Mouse (Mus musculus) MEL (cell line): ENCODE measurements at regions not wholly inside any gene's neighbourhood (a gene's known extent, or its start where the extent isn't known, plus 50 kb on each side); places are given as distances from the start of the nearest gene placed in this dataset.
A peak's percentile ranks its signal among the peaks of the same experiment; 100 is the strongest.

Source experiments
- DNase-seq: peaks from one replicate; pipeline ENCODE4 v3.0.0; 2011; ENCODE audit warnings: low read depth, low spot score
- H3K27ac ChIP-seq: 2 replicates; pipeline ENCODE4 v1.5.1; 2012; ENCODE audit warnings: low read depth, mild to moderate bottlenecking, control low read depth, low read length, moderate library complexity; ENCODE audit not compliant: control insufficient read depth
- H3K27me3 ChIP-seq, 2 experiments: fragments of 150-350 bp in 1 of 2; sonication (generic) in 1 of 2; 2 replicates each; pipeline ENCODE4 v1.6.1; 2012; ENCODE audit warnings: low read length in 2 of 2, mild to moderate bottlenecking in 2 of 2, improper control_type of control experiment in 1 of 2, moderate library complexity in 1 of 2; ENCODE audit not compliant: insufficient read depth in 2 of 2, control insufficient read depth in 1 of 2
- H3K36me3 ChIP-seq, 2 experiments: 2 replicates each; pipeline ENCODE4 v1.6.1; 2012 to 2014; ENCODE audit warnings: low read length in 2 of 2, improper control_type of control experiment in 1 of 2, inconsistent platforms in 1 of 2, mild to moderate bottlenecking in 1 of 2; ENCODE audit not compliant: insufficient read depth in 2 of 2, control insufficient read depth in 1 of 2
- H3K4me1 ChIP-seq, 2 experiments: fragments of 150-350 bp in 1 of 2; sonication (generic) in 1 of 2; 2 replicates each; pipeline ENCODE4 v1.6.1; 2012; ENCODE audit warnings: low read length in 2 of 2, improper control_type of control experiment in 1 of 2, mild to moderate bottlenecking in 1 of 2; ENCODE audit not compliant: insufficient read depth in 2 of 2, control insufficient read depth in 1 of 2
- H3K4me3 ChIP-seq, 2 experiments: fragments of 150-350 bp in 1 of 2; sonication (generic) in 1 of 2; 2 replicates each; pipeline ENCODE4 v1.5.1; 2012; ENCODE audit warnings: low read depth in 2 of 2, low read length in 2 of 2, mild to moderate bottlenecking in 2 of 2, moderate library complexity in 2 of 2, control low read depth in 1 of 2, improper control_type of control experiment in 1 of 2; ENCODE audit not compliant: control insufficient read depth in 1 of 2, insufficient read depth in 1 of 2
- H3K79me2 ChIP-seq: 2 replicates; pipeline ENCODE4 v1.6.1; 2012; ENCODE audit warnings: mild to moderate bottlenecking, low read length, moderate library complexity; ENCODE audit not compliant: control insufficient read depth, poor library complexity, insufficient read depth
- H3K9ac ChIP-seq: 2 replicates; pipeline ENCODE4 v1.6.1; 2012; ENCODE audit warnings: low read depth, mild to moderate bottlenecking, control low read depth, low read length, moderate library complexity; ENCODE audit not compliant: control insufficient read depth, poor library complexity, severe bottlenecking
- H3K9me3 ChIP-seq: fragments of 150-350 bp; sonication (generic); replicated peaks from 2 replicates; pipeline ENCODE4 v1.6.1; 2012; ENCODE audit warnings: mild to moderate bottlenecking, low read length, improper control_type of control experiment, moderate library complexity; ENCODE audit not compliant: insufficient read depth
- BHLHE40 ChIP-seq: IDR thresholded peaks from 2 replicates; pipeline ENCODE4 v1.6.1; 2012; ENCODE audit warnings: low read depth, mild to moderate bottlenecking, inconsistent platforms, low read length, improper control_type of control experiment, borderline replicate concordance
- CHD1 ChIP-seq: IDR thresholded peaks from 2 replicates; pipeline ENCODE4 v1.6.1; 2012; ENCODE audit warnings: low read depth, mild to moderate bottlenecking, inconsistent platforms, low read length, improper control_type of control experiment
- ELF1 ChIP-seq: IDR thresholded peaks from 2 replicates; pipeline ENCODE4 v1.6.1; 2014; ENCODE audit warnings: low read depth, mild to moderate bottlenecking, inconsistent platforms, low read length, improper control_type of control experiment, moderate library complexity
- EP300 ChIP-seq, 2 experiments: IDR thresholded peaks; 2 replicates each; pipeline ENCODE4 v1.6.1; 2011; ENCODE audit warnings: improper control_type of control experiment in 2 of 2, low read length in 2 of 2, low read depth in 1 of 2, mild to moderate bottlenecking in 1 of 2
- GATA1 ChIP-seq: IDR thresholded peaks from 2 replicates; pipeline ENCODE4 v1.6.1; 2011; ENCODE audit warnings: low read depth, low read length, improper control_type of control experiment
- JUND ChIP-seq: IDR thresholded peaks from 2 replicates; pipeline ENCODE4 v1.6.1; 2011; ENCODE audit warnings: low read depth, mild to moderate bottlenecking, improper control_type of control experiment, low read length
- KAT2A ChIP-seq: conservative IDR thresholded peaks from 2 replicates; pipeline ENCODE4 v1.6.1; 2012; ENCODE audit warnings: low read depth, low read length, improper control_type of control experiment, inconsistent platforms
- MAFK ChIP-seq: IDR thresholded peaks from 2 replicates; pipeline ENCODE4 v1.6.1; 2011; ENCODE audit warnings: low read depth, mild to moderate bottlenecking, low read length, improper control_type of control experiment, borderline replicate concordance
- MAZ ChIP-seq: IDR thresholded peaks from 2 replicates; pipeline ENCODE4 v1.6.1; 2012; ENCODE audit warnings: low read depth, mild to moderate bottlenecking, inconsistent platforms, low read length, improper control_type of control experiment
- MYB ChIP-seq: IDR thresholded peaks from 2 replicates; pipeline ENCODE4 v1.6.1; 2011; ENCODE audit warnings: mild to moderate bottlenecking, low read depth, low read length, improper control_type of control experiment
- MYC ChIP-seq: IDR thresholded peaks from 2 replicates; pipeline ENCODE4 v1.6.1; 2011; ENCODE audit warnings: low read depth, mild to moderate bottlenecking, low read length, improper control_type of control experiment, moderate library complexity
- NELFE ChIP-seq: IDR thresholded peaks from 2 replicates; pipeline ENCODE4 v1.6.1; 2011; ENCODE audit warnings: low read depth, low read length, improper control_type of control experiment
- NRF1 ChIP-seq: IDR thresholded peaks from 2 replicates; pipeline ENCODE4 v1.6.1; 2014; ENCODE audit warnings: low read depth, mild to moderate bottlenecking, inconsistent platforms, low read length, improper control_type of control experiment, moderate library complexity; ENCODE audit not compliant: poor library complexity, insufficient read depth, severe bottlenecking
- POLR2AphosphoS2 ChIP-seq: IDR thresholded peaks from 2 replicates; pipeline ENCODE4 v1.6.1; 2011; ENCODE audit warnings: low read length, improper control_type of control experiment
- RCOR1 ChIP-seq: IDR thresholded peaks from 2 replicates; pipeline ENCODE4 v1.6.1; 2012; ENCODE audit warnings: low read depth, mild to moderate bottlenecking, inconsistent platforms, low read length, improper control_type of control experiment
- TAL1 ChIP-seq: IDR thresholded peaks from 2 replicates; pipeline ENCODE4 v1.6.1; 2012; ENCODE audit warnings: mild to moderate bottlenecking, inconsistent platforms, low read length, moderate library complexity, mixed read lengths
- TCF12 ChIP-seq: IDR thresholded peaks from 2 replicates; pipeline ENCODE4 v1.6.1; 2014; ENCODE audit warnings: low read depth, mild to moderate bottlenecking, inconsistent platforms, low read length, improper control_type of control experiment, moderate library complexity
- USF1 ChIP-seq: IDR thresholded peaks from 2 replicates; pipeline ENCODE4 v1.6.1; 2014; ENCODE audit warnings: low read depth, mild to moderate bottlenecking, inconsistent platforms, low read length, improper control_type of control experiment, moderate library complexity
- USF2 ChIP-seq, 2 experiments: IDR thresholded peaks; 2 replicates each; pipeline ENCODE4 v1.6.1; 2011 to 2012; ENCODE audit warnings: improper control_type of control experiment in 2 of 2, low read length in 2 of 2, borderline replicate concordance in 1 of 2, inconsistent platforms in 1 of 2, low read depth in 1 of 2, mild to moderate bottlenecking in 1 of 2; ENCODE audit not compliant: insufficient read depth in 1 of 2
- ZNF384 ChIP-seq: IDR thresholded peaks from 2 replicates; pipeline ENCODE4 v1.6.1; 2012; ENCODE audit warnings: low read depth, mild to moderate bottlenecking, inconsistent platforms, low read length, improper control_type of control experiment

- no peaks in the 10 kb centered on the region for H3K27me3 ChIP-seq
- no peak for DNase-seq
- no peak overlapping the region for H3K4me3 ChIP-seq
- H3K4me1 ChIP-seq: 0 out of 4 replicates have a peak, but pooled peaks cover 0 to 3% of the 10 kb centered on the region in 2 experiments
- no peaks in the 10 kb centered on the region; a peak in 1 of 4 replicates for H3K36me3 ChIP-seq
- TF ChIP-seq USF2 (IDR thresholded peaks at IDR 0.05; ENCODE audit: borderline replicate concordance in 1 of 2, insufficient read depth in 1 of 2, low read depth in 1 of 2, low read length in 2 of 2) (no peak), EP300 (IDR thresholded peaks at IDR 0.05; ENCODE audit: low read depth in 1 of 2, low read length in 2 of 2) (no peak), TAL1 (no peak), RCOR1 (no peak), MYC (no peak), MAFK (no peak), USF1 (no peak), CHD1 (no peak), NRF1 (no peak), MYB (no peak), MAZ (no peak), JUND (no peak), GATA1 (no peak), NELFE (no peak), POLR2AphosphoS2 (no peak), ELF1 (no peak), KAT2A (no peak)
- no peak overlapping the region for H3K27ac ChIP-seq
- H3K9ac ChIP-seq: no peak overlapping the region
- no peaks in the 10 kb centered on the region for H3K79me2 ChIP-seq
- H3K9me3 ChIP-seq: no peaks in the 10 kb centered on the region
Measured at GRCm38 (mm10) chr10:21465806-21466377, 88.8 kb downstream of the Aldh8a1 start.

- Histone ChIP-seq H3K4me3 (no peak overlapping the region), H3K36me3 (no peaks in the 10 kb centered on the region; a peak in 1 of 4 replicates), H3K27me3 (no peaks in the 10 kb centered on the region), H3K79me2 (no peaks in the 10 kb centered on the region), H3K27ac (no peak overlapping the region), H3K9me3 (no peaks in the 10 kb centered on the region), H3K9ac (no peak overlapping the region), H3K4me1 (0 out of 4 replicates have a peak, but pooled peaks cover 0 to 3% of the 10 kb centered on the region in 2 experiments)
- TF ChIP-seq ZNF384 (peak; percentile 45; the same call in 1 of the 2 replicates), TCF12 (no peak), BHLHE40 (no peak)
- no peak for DNase-seq
Measured at GRCm38 (mm10) chr10:21467425-21468085, 90.5 kb downstream of the Aldh8a1 start.
